ENCODE assay signal across 10 mouse cellular contexts in the genomic region with DNA sequence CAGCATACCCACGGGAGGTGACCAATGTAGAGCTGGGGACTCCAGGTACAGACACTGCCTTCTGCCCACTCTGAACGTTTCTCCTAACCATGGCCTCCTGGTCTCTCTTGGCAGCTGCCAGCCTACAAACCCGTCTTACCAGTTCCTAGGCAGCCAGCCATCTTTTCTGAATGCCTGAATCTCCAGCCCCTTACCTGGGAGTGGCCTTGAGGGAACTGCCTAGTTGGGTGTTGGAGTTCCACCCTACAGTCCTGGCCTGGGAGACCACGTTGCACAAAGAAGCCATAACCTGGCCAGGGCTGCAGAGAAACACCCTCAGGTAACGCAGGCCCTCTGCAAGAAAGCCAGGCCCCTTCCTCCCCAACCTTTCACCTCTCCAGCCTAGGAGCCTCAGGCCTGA.
DNase-seq lines count a peak whose midpoint lies in the region; ATAC-seq and TF ChIP-seq lines count a peak whose summit lies in the region.
"Had no signal": no experiment of that assay in that cellular context is flagged by ENCODE, and none has a peak within 500 bp of the region (broad histone marks: within the 10 kb centered on the region; RNA-seq: fewer than 3 reads in every experiment).

No protein-coding gene starts in this region.

- TF ChIP-seq EP300 in heart, postnatal 0 days (IDR thresholded peaks at IDR 0.05; ENCODE audit: low read depth): no peak

- no peak overlapping the region for H3K4me3 ChIP-seq in heart, embryonic 10.5 days
- no peak overlapping the region for H3K4me3 ChIP-seq in heart, postnatal 0 days (ENCODE audit: low read depth, low read length)
- no peak overlapping the region for H3K4me3 ChIP-seq in limb, embryonic 10.5 days
- no peak overlapping the region for H3K4me3 ChIP-seq in stomach, embryonic 14.5 days (ENCODE audit: low read depth, low read length)

- 72% methylated on average over 5 of the region's 5 CpGs for WGBS in heart, embryonic 10.5 days
- WGBS in heart, postnatal 0 days: 69% methylated on average over 5 of the region's 5 CpGs
- 74% methylated on average over 5 of the region's 5 CpGs for WGBS in limb, embryonic 10.5 days
- WGBS in stomach, embryonic 14.5 days: 67% methylated on average over 5 of the region's 5 CpGs

- no peak for DNase-seq in heart, embryonic 10.5 days (ENCODE audit: low spot score)
- no peak for DNase-seq in heart, adult 9 months (ENCODE audit: low spot score in 2 of 2)
- DNase-seq in heart, postnatal 0 days (ENCODE audit: low spot score): no peak
- no peak for DNase-seq in limb, embryonic 10.5 days (ENCODE audit: low spot score)
- no peak for DNase-seq in spleen, postnatal 4 days (ENCODE audit: low spot score in 2 of 2)
- DNase-seq in Muller cell, postnatal 12 days (ENCODE audit: inconsistent ontology term): no peak
- no peak for DNase-seq in cerebellum, adult 9-11 months
- DNase-seq: cerebellum, adult 9-10 months; right cerebral cortex, postnatal 4 days had no signal

- no peaks in the 10 kb centered on the region for H3K36me3 ChIP-seq in heart, embryonic 10.5 days
- no peaks in the 10 kb centered on the region for H3K36me3 ChIP-seq in heart, postnatal 0 days (replicated peaks; ENCODE audit: control insufficient read depth, insufficient read depth, low read length)
- no peaks in the 10 kb centered on the region for H3K36me3 ChIP-seq in limb, embryonic 10.5 days
- H3K36me3 ChIP-seq in stomach, embryonic 14.5 days (ENCODE audit: control insufficient read depth, insufficient read depth, low read length): no peaks in the 10 kb centered on the region

- no peaks in the 10 kb centered on the region for H3K27me3 ChIP-seq in heart, embryonic 10.5 days (ENCODE audit: insufficient read depth, poor library complexity, severe bottlenecking)
- no peaks in the 10 kb centered on the region for H3K27me3 ChIP-seq in heart, postnatal 0 days (ENCODE audit: control insufficient read depth, insufficient read depth, low read length)
- H3K27me3 ChIP-seq in limb, embryonic 10.5 days (ENCODE audit: low read depth, poor library complexity, severe bottlenecking): peaks cover 6% of the 10 kb centered on the region; the same call in 1 of the 2 replicates
- H3K27me3 ChIP-seq in stomach, embryonic 14.5 days (ENCODE audit: control insufficient read depth, insufficient read depth, low read length): no peaks in the 10 kb centered on the region

- H3K9me3 ChIP-seq in heart, embryonic 10.5 days: no peaks in the 10 kb centered on the region
- H3K9me3 ChIP-seq in heart, postnatal 0 days (replicated peaks; ENCODE audit: control insufficient read depth, low read length): no peaks in the 10 kb centered on the region
- no peaks in the 10 kb centered on the region for H3K9me3 ChIP-seq in limb, embryonic 10.5 days (replicated peaks)
- H3K9me3 ChIP-seq in stomach, embryonic 14.5 days (ENCODE audit: control insufficient read depth, low read depth, low read length): no peaks in the 10 kb centered on the region

- peak overlapping the region; percentile 84; the same call in 1 of the 2 replicates for H3K27ac ChIP-seq in heart, embryonic 10.5 days
- peak overlapping the region; percentile 82; the same call in 1 of the 2 replicates for H3K27ac ChIP-seq in heart, postnatal 0 days (ENCODE audit: low read depth)
- H3K27ac ChIP-seq in limb, embryonic 10.5 days: peak overlapping the region; percentile 68
- H3K27ac ChIP-seq in stomach, embryonic 14.5 days (ENCODE audit: low read length): peak overlapping the region; percentile 71; the same call in 1 of the 2 replicates

- H3K4me1 ChIP-seq in heart, embryonic 10.5 days: peaks cover 56% of the 10 kb centered on the region
- H3K4me1 ChIP-seq in heart, postnatal 0 days (ENCODE audit: control insufficient read depth, insufficient read depth): peaks cover 42% of the 10 kb centered on the region
- H3K4me1 ChIP-seq in limb, embryonic 10.5 days: peaks cover 44% of the 10 kb centered on the region
- peaks cover 31% of the 10 kb centered on the region for H3K4me1 ChIP-seq in stomach, embryonic 14.5 days (ENCODE audit: control insufficient read depth, insufficient read depth, low read length)

- no peak for TF ChIP-seq CTCF in heart, postnatal 0 days (IDR thresholded peaks at IDR 0.05; ENCODE audit: low read depth)

- no peak overlapping the region for H3K4me2 ChIP-seq in heart, postnatal 0 days (ENCODE audit: low read depth, low read length)
- no peak overlapping the region for H3K4me2 ChIP-seq in stomach, embryonic 14.5 days (replicated peaks; ENCODE audit: low read depth, low read length)

- ATAC-seq in heart, postnatal 0 days (ENCODE audit: insufficient read depth, low read depth): no peak
- ATAC-seq in stomach, embryonic 14.5 days (ENCODE audit: insufficient number of reproducible peaks, insufficient read depth, low FRiP score, low read depth): peak; percentile 47; the same call in 1 of the 2 replicates

- no peak overlapping the region for H3K9ac ChIP-seq in heart, postnatal 0 days (replicated peaks; ENCODE audit: low read depth, low read length)
- no peak overlapping the region for H3K9ac ChIP-seq in stomach, embryonic 14.5 days (replicated peaks; ENCODE audit: low read depth, low read length)
